9 mouse cellular contexts compared by ENCODE assay signal in genomic region chr7:136341599-136342210, GRCm38 (mm10).
DNase-seq lines count a peak whose midpoint lies in the region; ATAC-seq and TF ChIP-seq lines count a peak whose summit lies in the region.
"Had no signal": no experiment of that assay in that cellular context is flagged by ENCODE, and none has a peak within 500 bp of the region (broad histone marks: within the 10 kb centered on the region; RNA-seq: fewer than 3 reads in every experiment).

No protein-coding gene starts in this region.

- no peak overlapping the region for H3K9ac ChIP-seq in kidney, postnatal 0 days (ENCODE audit: low read depth, low read length)
- H3K9ac ChIP-seq in embryonic facial prominence, embryonic 15.5 days: no peak overlapping the region

- ATAC-seq in kidney, postnatal 0 days (replicated peaks; ENCODE audit: low FRiP score, low read depth): no peak
- no peak for ATAC-seq in embryonic facial prominence, embryonic 15.5 days (ENCODE audit: insufficient number of reproducible peaks, low FRiP score, low TSS enrichment, low read depth)

- H3K4me3 ChIP-seq in kidney, postnatal 0 days (replicated peaks; ENCODE audit: low read depth, low read length): no peak overlapping the region
- H3K4me3 ChIP-seq in embryonic facial prominence, embryonic 15.5 days (replicated peaks): no peak overlapping the region
- no peak overlapping the region for H3K4me3 ChIP-seq in layer of hippocampus, adult 2 months

- H3K36me3 ChIP-seq in kidney, postnatal 0 days (ENCODE audit: insufficient read depth, low read length): no peaks in the 10 kb centered on the region
- H3K36me3 ChIP-seq in embryonic facial prominence, embryonic 15.5 days: no peaks in the 10 kb centered on the region

- H3K4me1 ChIP-seq in kidney, postnatal 0 days (replicated peaks; ENCODE audit: insufficient read depth, low read length): 0 out of 2 replicates have a peak, but pooled peaks cover 6% of the 10 kb centered on the region
- peaks cover 26% of the 10 kb centered on the region for H3K4me1 ChIP-seq in embryonic facial prominence, embryonic 15.5 days

- no peak for DNase-seq in kidney, postnatal 0 days (ENCODE audit: low spot score)
- DNase-seq in kidney, adult 8-10 months: no peak
- peak; percentile 47 to 54 for DNase-seq in layer of hippocampus, adult 2 months (ENCODE audit: low spot score in 2 of 2)
- DNase-seq in neural tube, embryonic 10.5 days (ENCODE audit: extremely low spot score, low spot score): peak; percentile 23
- DNase-seq in urinary bladder, postnatal 25 days (ENCODE audit: low spot score): no peak
- DNase-seq in heart, postnatal 25 days (ENCODE audit: low spot score): no peak
- DNase-seq: kidney, adult 18-20 months; thymus, postnatal 14 days had no signal

- WGBS in kidney, postnatal 0 days: 59% methylated on average over 16 of the region's 16 CpGs
- 21% methylated on average over 16 of the region's 16 CpGs for WGBS in embryonic facial prominence, embryonic 15.5 days

- H3K4me2 ChIP-seq in kidney, postnatal 0 days (ENCODE audit: low read length): no peak overlapping the region
- peak overlapping the region; percentile 31; the same call in 1 of the 2 replicates for H3K4me2 ChIP-seq in embryonic facial prominence, embryonic 15.5 days (replicated peaks)

- peak overlapping the region; percentile 65; the same call in 1 of the 2 replicates for H3K27ac ChIP-seq in kidney, postnatal 0 days
- peak overlapping the region; percentile 71 for H3K27ac ChIP-seq in embryonic facial prominence, embryonic 15.5 days (replicated peaks)
- no peak overlapping the region for H3K27ac ChIP-seq in layer of hippocampus, adult 2 months

- no peaks in the 10 kb centered on the region for H3K9me3 ChIP-seq in kidney, postnatal 0 days (replicated peaks; ENCODE audit: low read length)
- no peaks in the 10 kb centered on the region for H3K9me3 ChIP-seq in embryonic facial prominence, embryonic 15.5 days (replicated peaks)

- TF ChIP-seq CTCF in kidney, postnatal 0 days (IDR thresholded peaks at IDR 0.05; ENCODE audit: low read depth): no peak
- no peak for TF ChIP-seq CTCF in layer of hippocampus, adult 2 months (conservative IDR thresholded peaks at IDR 0.05)

- intact Hi-C loops in heart, postnatal 25 days (cut with DNase I): no loop called here

- no peaks in the 10 kb centered on the region for H3K27me3 ChIP-seq in kidney, postnatal 0 days (ENCODE audit: insufficient read depth, low read length)
- no peaks in the 10 kb centered on the region for H3K27me3 ChIP-seq in embryonic facial prominence, embryonic 15.5 days

Comparison
In these comparisons a context has a peak if more than half of its experiments do, and no peak if none do; other contexts are left out.
1. DNase-seq: peak in layer of hippocampus, adult 2 months (2 of 2) and neural tube, embryonic 10.5 days (single experiment); none in kidney, postnatal 0 days (single experiment), kidney, adult 8-10 months (0 of 2), urinary bladder, postnatal 25 days (single experiment) and heart, postnatal 25 days (single experiment).